Mouse (Mus musculus) intestine, postnatal 0 days (tissue): Measurements from ENCODE around the gene Cyp2e1. TPM values are rescaled to one million over a fixed set of nuclear protein-coding genes. Genes with fewer than 3 reads are reported as not detected.
"Not testable (repeated sequence)": the region's sequence is repeated elsewhere in the genome, so short reads cannot be mapped to it uniquely, and the experiment has no call there.

ENCODE experiments used
- ATAC-seq: fragments of 200-750 bp; cut with Nextera tagmentation; 2 replicates; pipeline ENCODE4 v1.8.0; 2017; ENCODE audit warnings: mild to moderate bottlenecking, moderate TSS enrichment, moderate library complexity
- H3K27ac ChIP-seq: fragments of 300-500 bp; sonication (generic); 2 replicates; pipeline ENCODE4 v1.5.1; 2014; ENCODE audit warnings: mild to moderate bottlenecking, low read depth, low read length, moderate library complexity
- H3K27me3 ChIP-seq: fragments of 300-500 bp; sonication (generic); replicated peaks from 2 replicates; pipeline ENCODE4 v1.6.1; 2014; ENCODE audit warnings: low read length, mixed read lengths; ENCODE audit not compliant: control insufficient read depth, insufficient read depth
- H3K36me3 ChIP-seq: fragments of 300-500 bp; sonication (generic); 2 replicates; pipeline ENCODE4 v1.6.1; 2014; ENCODE audit warnings: mild to moderate bottlenecking, moderate library complexity; ENCODE audit not compliant: control insufficient read depth, insufficient read depth
- H3K4me1 ChIP-seq: fragments of 300-500 bp; sonication (generic); replicated peaks from 2 replicates; pipeline ENCODE4 v1.6.1; 2014; ENCODE audit warnings: antibody characterized with exemption, low read length, mixed read lengths; ENCODE audit not compliant: control insufficient read depth, insufficient read depth
- H3K4me2 ChIP-seq: fragments of 300-500 bp; sonication (generic); replicated peaks from 2 replicates; pipeline ENCODE4 v1.6.1; 2014; ENCODE audit warnings: low read depth, mild to moderate bottlenecking, moderate library complexity
- H3K4me3 ChIP-seq: fragments of 300-500 bp; sonication (generic); 2 replicates; pipeline ENCODE4 v1.5.1; 2014; ENCODE audit warnings: low read depth, low read length
- H3K9ac ChIP-seq: fragments of 300-500 bp; sonication (generic); 2 replicates; pipeline ENCODE4 v1.6.1; 2014; ENCODE audit warnings: mild to moderate bottlenecking, low read depth, low read length
- H3K9me3 ChIP-seq: fragments of 300-500 bp; sonication (generic); 2 replicates; pipeline ENCODE4 v1.6.1; 2016; ENCODE audit warnings: mixed run types; ENCODE audit not compliant: control insufficient read depth
- CTCF ChIP-seq: sonication (generic); IDR thresholded peaks from 2 replicates; pipeline ENCODE4 v1.5.1; 2016; ENCODE audit warnings: low read depth, mild to moderate bottlenecking, control low read depth, antibody characterized with exemption, moderate library complexity
- WGBS: fragments of 180-500 bp; shearing (Covaris S2); extraction: QIAGEN DNeasy Blood & Tissue Kit; methylation state at CpG from one replicate; pipeline ENCODE4 v1.1.7; 2014; 5-methylcytosine and 5-hydroxymethylcytosine counted together
- polyA plus RNA-seq: library from polyadenylated mRNA; unstranded; fragments of >200 nt; fragmentation: Nextera tagmentation; extraction: Ambion mirVana; gene quantifications from 2 replicates; pipeline ENCODE4 v1.2.1, GENCODE M21; 2015

Gene Cyp2e1
- polyA plus RNA-seq, 1 experiment from 2014 or later: not detected

DNA sequence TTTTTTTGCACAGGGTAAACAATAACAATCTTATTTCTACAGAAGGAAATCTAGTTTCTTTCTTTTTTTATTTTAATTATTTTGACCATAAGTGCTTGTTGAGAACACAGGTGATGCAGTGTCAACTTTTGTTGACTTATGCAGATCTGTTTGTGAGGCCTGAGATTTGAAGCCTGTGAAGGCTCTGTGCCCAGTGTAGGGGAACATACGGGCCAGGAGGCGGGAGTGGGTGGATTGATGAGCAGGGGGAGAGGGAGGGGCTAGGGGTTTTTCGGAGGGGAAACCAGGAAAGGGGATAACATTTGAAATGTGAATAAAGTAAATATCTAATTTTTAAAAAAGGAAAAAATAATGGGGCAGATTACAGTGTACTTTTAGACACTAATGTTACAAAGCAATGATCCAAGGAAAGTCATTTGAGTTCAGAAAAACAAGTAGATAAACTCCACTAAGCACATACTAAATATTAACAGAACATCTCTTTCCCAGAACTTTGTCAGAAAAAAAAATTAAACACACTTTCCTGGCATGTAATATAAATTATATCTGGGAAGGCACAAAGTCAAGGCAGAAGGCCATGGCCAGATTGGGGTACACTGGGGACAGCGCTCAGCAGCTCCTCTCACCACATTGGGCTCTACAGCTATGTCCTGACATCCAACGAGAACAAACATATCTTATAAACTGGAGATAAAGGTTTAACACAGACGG is 15.3 kb upstream of the Cyp2e1 start:
- Histone ChIP-seq H3K27me3 (no peaks in the 10 kb centered on the region), H3K27ac (no peak overlapping the region), H3K9me3 (no peaks in the 10 kb centered on the region), H3K4me2 (no peak overlapping the region), H3K9ac (no peak overlapping the region), H3K4me3 (no peak overlapping the region), H3K4me1 (no peaks in the 10 kb centered on the region), H3K36me3 (no peaks in the 10 kb centered on the region)
- no peak for TF ChIP-seq CTCF
- no peak for ATAC-seq
- 76% methylated on average over 6 of the region's 6 CpGs for WGBS

DNA sequence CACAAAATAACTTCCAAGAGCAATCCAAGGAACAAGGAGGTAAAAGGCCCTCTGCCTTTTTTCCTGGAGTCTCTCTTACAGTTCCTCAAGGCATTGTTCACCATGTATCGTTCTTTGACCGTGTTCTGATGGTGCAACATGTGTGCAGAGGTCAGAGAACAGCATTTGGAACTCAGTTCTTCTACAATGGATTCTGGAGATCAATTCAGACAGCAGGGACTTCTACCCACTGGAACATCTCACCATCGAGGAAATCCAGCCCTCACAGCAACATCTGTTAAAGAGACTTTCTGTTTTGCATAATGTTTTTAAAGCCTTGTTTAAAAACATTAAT is 14.7 kb upstream of the Cyp2e1 start:
- Histone ChIP-seq H3K9me3 (no peaks in the 10 kb centered on the region), H3K36me3 (no peaks in the 10 kb centered on the region), H3K4me1 (no peaks in the 10 kb centered on the region), H3K9ac (no peak overlapping the region), H3K27me3 (no peaks in the 10 kb centered on the region), H3K4me2 (no peak overlapping the region), H3K4me3 (no peak overlapping the region), H3K27ac (no peak overlapping the region)
- 77% methylated on average over 3 of the region's 3 CpGs for WGBS
- TF ChIP-seq CTCF: no peak
- ATAC-seq: no peak

DNA sequence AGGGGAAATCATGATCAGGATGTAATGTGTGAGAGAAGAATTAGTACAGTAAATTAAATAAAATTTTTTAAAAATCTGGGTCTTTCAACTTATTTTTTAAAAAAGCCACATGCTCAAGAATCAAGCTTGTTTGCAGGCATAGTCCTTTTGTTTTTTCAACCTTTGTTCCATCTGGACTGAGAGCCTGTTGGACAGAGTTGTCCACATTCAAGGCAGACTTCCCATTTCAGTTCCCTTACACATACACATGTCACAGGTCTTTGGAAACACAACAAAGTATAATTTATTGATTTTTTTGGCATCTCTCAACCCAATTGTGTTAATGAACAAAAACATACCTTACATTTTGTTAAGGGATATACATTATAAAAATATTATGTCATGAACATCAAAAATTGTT is 9.0 kb upstream of the Cyp2e1 start:
- H3K4me1 ChIP-seq: no peaks in the 10 kb centered on the region
- no peak overlapping the region for H3K27ac ChIP-seq
- TF ChIP-seq CTCF: no peak
- ATAC-seq: no peak
- H3K4me2 ChIP-seq: no peak overlapping the region
- H3K36me3 ChIP-seq: no peaks in the 10 kb centered on the region
- no peaks in the 10 kb centered on the region for H3K27me3 ChIP-seq
- no peak overlapping the region for H3K9ac ChIP-seq
- no peaks in the 10 kb centered on the region for H3K9me3 ChIP-seq
- no peak overlapping the region for H3K4me3 ChIP-seq

DNA sequence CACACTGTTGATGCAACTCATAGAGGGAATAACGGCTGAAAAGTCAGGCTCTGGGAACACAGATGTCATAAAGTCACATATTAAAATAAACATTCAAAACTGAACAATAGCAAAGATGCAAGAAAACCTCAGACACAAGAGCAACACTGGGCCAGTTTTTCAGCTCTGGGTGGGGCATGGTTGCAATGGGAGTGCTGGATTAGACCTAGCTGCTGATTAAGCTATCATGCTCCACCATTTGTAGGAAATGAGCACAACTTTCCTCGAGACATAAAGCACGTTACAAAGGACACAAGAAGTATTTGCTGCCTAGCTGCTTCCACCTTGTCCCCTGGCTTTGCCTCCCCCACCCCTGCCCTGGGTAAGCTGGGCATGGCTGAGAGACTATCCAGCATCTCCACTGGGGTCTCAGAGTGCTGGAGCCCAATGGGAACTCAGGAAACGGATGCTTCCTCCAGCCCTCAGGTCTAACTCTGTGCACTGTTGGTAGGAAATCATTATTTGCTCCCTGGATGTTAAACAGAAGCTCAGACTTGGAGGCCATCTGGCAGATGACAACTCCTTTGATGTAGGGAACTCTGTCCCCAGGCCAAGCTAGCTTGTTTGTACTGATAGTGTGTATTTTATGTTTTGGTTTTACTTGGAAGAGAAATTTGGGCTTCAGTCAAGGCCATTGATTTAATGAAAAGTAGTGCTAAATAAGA is 7.2 kb upstream of the Cyp2e1 start:
- ATAC-seq: no peak
- 65% methylated on average over 4 of the region's 4 CpGs for WGBS
- H3K9ac ChIP-seq: no peak overlapping the region
- H3K27ac ChIP-seq: no peak overlapping the region
- no peak overlapping the region for H3K4me3 ChIP-seq
- H3K27me3 ChIP-seq: no peaks in the 10 kb centered on the region
- no peak for TF ChIP-seq CTCF
- H3K36me3 ChIP-seq: no peaks in the 10 kb centered on the region
- no peaks in the 10 kb centered on the region for H3K4me1 ChIP-seq
- H3K4me2 ChIP-seq: no peak overlapping the region
- no peaks in the 10 kb centered on the region for H3K9me3 ChIP-seq

DNA sequence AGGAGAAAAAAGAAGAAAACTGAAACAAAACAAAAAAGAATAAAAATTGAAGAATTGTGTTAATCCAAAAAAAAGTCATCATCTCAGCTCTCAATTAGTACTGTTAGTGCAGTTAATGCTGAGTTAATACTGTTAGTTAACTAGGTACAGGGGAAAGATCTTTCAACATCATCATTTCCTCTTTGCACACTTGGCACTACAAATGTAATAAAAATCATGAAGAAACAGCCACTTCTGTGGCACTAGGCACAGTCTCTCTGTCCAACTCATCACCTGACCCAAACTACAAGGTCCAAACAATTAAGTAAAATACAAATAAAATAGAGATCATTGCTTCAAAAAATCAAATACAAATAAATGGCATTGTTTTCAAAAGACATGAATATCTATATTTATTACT is 2.9 kb upstream of the Cyp2e1 start:
- Histone ChIP-seq H3K36me3 (no peaks in the 10 kb centered on the region), H3K27me3 (no peaks in the 10 kb centered on the region), H3K9me3 (no peaks in the 10 kb centered on the region), H3K4me2 (no peak overlapping the region), H3K4me3 (no peak overlapping the region), H3K4me1 (no peaks in the 10 kb centered on the region), H3K27ac (no peak overlapping the region), H3K9ac (no peak overlapping the region)
- no peak for ATAC-seq
- no peak for TF ChIP-seq CTCF

DNA sequence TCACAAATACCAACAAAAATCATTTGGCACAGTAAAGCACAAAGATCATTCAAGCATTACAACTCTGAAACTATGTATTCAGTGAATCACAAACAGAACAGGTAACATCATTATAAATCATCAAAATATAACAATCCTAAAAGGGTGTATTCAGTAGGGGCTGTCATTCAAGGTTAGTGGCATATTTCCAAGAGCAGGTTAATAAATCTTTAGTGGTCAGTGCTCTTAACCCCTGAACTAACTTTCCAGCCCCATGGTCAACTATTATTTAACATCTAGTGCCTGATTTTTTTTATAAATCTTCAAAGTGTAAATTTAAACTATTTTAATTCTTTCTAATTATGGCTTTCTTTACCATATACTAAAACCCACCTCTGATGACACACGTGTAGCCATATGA is 1.9 kb downstream of the Cyp2e1 start:
- H3K4me2 ChIP-seq, H3K4me1 ChIP-seq, H3K9me3 ChIP-seq, H3K27ac ChIP-seq, ATAC-seq, H3K36me3 ChIP-seq, H3K9ac ChIP-seq, H3K4me3 ChIP-seq, H3K27me3 ChIP-seq: not testable (repeated sequence)
- WGBS: 65% methylated on average over 1 of the region's 1 CpGs
